Mouse (Mus musculus): Measurements from ENCODE around the gene Trio.
A peak's percentile ranks its signal among the peaks of the same experiment; 100 is the strongest.

Gene Trio

DNA sequence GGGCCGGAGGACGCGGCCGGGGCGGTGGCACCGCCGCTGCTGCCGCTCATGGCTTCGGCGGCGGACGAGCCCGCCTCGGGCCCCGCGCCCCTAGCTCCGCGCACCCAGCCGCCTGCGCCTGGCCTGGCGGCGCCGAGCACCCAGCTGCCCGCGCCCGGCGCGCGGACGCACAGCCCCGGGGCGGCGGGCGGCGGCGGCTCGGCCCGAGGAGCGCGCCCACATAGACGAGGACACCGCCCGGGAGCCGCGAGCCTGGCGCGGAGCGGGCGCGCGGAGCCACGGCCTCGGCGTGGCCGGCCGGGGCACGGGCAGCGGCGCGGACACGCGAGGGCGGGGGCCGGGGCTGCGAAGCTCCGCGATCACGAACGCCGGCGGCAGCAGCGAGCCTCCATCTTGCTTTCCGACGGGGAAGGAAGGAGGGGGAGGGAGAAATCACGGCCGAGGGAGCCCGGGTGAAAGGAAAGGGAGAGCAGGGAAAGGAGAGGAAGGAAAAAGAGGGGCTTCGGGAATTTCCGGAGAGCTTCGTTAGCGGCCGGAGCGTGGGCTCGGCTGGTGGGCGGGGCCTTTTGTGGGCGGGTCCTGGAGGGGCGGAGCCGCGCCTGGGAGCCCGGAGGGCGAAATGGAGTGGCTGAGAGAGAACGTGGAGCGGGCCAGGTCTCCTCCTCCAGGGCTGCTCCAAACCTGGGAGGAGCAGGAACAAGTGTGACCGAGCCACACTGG, at the start of gene Trio:
Gene Trio (minus strand): TSS at position 402 of the 720 bp plus-strand sequence.
- peak; percentile 70 for DNase-seq (ENCODE audit: low read depth, low spot score)

DNA sequence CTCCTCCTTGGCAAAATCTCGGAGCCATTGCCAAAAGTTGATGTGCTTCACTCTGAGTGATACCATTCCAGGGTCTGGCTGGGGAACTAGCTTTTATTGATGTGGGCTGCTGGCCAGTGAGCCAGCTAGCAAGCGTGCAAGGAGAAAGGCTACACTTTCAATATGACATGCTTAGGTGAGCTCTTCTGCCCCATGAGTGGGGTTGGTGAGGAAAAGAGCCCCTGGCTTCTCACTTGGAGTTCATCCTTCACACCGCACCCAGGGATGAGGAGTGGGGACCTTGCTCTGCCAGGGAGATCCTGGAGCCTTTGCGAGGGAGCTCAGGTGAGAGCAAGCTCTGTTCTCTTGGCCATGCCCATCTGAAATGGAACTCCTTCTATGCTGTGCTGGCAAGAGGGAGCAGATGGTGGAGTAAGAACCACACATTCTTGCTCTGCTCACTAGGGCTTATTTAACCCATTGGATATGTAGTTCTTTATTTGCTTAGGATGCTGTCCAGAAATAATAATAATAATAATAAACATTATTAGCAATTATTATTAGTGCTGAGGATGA, 48.8 kb upstream of the Trio start:
- no peak for DNase-seq (ENCODE audit: low read depth, low spot score)

DNA sequence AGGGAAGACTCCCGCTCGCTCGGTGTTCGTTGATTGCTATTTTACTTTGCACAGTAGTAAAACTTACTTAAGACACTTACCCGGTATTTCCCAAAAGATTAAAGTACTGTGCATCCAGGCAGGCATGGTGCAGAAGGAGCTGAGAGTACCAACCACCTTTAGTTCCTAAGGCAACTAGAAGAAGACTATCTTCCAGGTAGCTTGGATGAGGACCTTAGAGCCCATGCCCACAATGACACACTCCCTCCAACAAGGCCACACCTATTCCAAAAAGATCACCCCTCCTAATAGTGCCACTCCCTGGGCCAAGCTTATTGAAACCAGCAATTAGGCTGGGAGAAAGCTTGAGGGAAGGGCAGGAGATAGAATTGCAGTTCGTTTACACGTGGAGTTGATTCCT, 46.0 kb upstream of the Trio start:
- DNase-seq (ENCODE audit: low read depth, low spot score), result no peak

DNA sequence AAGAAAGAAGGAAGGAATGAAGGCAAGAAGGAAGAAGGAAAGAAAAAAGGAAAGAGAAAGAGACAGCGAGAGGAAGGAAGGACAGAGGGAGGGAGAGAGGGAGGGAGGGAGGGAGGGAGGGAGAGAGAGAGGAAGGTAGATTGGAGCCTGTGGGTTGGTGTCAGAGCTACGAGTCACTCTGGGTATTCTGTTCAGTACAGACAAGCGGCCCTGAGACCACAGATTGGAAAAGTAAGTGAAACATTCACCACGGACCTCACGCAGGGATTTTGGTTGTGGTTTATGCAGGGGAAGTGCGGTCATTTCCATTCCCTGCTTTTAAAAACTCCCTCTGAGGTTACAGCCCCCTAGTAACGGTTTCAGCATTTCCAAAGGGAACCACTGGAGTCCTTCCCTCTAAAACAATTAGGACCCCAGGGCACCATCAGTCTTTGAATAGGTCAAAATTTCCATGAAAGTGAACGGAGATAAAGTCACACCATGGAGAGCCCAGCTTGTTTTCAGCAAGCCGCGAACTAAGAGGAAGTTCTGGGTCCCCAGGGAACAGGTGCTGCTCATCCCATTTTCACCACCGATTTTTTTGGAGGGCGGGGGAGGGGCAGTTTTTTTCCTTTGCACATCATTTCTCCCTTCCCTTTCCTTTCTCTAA, 45.2 kb upstream of the Trio start:
- DNase-seq (ENCODE audit: low read depth, low spot score), result no peak

DNA sequence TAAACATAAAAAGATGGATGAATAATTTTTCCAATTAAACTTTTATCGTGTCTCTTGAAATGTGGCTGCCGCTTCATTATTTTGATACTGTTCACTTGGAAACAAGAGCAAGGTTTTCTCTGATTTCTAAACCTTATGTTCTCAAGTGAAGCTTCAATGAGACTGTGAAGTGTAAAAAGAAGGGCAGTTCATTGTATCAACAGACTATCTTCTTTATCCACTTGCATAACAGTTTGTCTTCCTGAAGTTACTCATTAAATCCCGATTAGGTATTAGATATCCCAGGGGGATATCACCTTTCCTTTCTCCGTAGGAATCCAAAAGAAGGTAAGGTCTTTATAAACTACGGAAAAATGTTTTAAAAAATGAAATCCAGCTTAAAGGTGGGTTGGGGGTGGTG, 44.6 kb upstream of the Trio start:
- DNase-seq (ENCODE audit: low read depth, low spot score), result no peak

DNA sequence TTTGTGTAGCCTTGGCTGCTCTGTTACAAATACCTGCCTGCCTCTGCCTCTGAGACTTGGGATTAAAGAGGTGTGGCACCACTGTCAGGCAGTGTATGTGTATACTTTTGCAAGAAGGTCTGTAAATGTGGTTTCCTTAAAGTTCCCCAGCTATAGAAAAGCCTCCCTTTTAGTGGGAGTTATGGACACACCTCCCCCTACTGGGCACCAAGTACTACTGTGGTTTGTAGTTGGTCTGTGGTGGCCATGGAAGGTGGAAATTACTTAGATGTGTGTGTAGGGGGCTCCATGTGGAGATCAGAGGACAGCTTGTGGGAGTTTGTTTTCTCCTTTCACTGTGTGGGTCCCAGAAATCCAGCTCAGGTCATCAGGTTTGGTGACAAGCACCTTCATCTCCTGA, 41.7 kb upstream of the Trio start:
- DNase-seq (ENCODE audit: low read depth, low spot score), result no peak

DNA sequence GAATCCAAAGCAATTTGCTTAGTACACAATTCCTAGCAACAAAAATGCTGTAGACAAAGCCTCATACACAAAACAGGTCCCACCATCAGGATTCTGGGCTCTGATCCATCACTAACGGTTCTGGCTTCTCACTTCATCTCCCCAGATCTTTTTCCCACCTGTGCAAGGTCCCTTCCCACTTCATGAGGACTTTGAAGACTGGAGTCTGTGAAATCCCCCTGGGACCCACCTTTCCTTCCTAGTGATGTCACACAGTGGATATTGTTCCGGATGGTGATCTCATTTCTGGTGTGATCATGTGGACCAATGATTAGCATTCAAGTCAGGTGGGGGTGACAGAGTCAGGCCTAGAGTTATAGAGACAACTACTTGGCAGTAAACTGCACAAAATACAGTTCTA, 40.8 kb upstream of the Trio start:
- no peak for DNase-seq (ENCODE audit: low read depth, low spot score)

DNA sequence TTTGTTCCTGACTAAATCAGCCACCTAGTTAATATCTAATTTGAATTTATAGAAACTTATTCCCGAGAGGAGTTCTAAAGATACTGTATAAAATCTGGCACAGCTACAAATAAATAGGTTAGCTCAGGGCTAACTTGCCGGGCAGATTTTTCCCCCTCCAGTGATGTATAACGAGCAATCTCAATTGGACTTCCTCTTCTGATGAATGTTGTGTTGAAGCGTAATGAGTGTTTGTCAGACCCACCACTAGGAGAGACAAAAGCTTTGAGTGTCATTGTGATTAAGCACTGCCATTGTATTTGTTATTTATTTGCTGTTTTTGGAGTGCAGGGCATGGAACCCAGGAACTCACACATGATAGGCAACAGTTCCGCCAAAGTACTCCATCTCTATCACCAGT, 39.9 kb upstream of the Trio start:
- DNase-seq (ENCODE audit: low read depth, low spot score), result no peak

DNA sequence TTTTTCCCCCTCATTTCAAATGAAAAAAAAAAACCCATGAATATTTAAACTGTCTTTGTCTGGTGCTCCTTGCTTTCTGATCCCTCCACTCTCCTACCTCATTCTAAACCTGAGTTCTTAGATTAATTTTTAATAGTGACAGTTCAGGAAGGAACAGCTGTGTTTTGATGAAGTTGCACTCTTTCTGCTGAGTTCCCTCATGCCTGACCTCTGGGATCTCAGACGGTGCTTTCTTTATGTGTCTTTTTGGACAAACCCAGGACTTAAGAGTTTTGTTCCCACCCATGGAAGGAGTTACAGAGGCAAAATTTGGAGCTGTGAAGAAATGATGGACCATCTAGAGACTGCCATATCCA, 39.1 kb upstream of the Trio start:
- no peak for DNase-seq (ENCODE audit: low read depth, low spot score)

DNA sequence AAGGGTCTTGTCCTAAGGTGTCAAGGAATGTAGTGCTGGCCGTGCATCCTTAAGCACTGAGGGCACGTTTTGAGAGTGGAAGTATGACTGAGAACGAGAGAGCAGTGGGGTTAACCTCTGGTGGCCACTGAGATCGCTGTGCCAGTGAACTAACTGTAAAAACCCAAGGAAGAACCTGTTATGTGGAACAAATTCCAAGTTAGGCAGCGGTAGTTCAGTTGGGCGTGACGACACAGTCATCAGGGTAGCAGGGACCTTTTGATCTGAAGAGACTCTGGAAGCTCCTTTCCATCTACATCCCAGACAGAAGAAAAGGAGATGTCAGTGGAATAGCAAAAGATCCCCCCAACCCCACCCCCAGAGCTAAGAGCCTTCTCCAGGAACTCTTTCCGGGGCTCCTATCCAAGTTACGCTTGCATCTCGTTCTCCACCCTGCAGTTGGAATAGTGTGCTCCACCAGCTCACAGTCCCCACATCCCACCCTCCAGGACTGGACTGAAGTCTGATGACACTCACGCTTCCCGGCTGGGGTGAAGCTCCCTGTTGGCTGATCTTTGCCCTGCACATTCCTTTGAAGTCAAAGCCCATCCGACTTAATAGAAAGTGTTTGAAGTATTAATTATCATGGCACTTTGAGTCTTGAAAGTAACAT, 38.6 kb upstream of the Trio start:
- no peak for DNase-seq (ENCODE audit: low read depth, low spot score)

DNA sequence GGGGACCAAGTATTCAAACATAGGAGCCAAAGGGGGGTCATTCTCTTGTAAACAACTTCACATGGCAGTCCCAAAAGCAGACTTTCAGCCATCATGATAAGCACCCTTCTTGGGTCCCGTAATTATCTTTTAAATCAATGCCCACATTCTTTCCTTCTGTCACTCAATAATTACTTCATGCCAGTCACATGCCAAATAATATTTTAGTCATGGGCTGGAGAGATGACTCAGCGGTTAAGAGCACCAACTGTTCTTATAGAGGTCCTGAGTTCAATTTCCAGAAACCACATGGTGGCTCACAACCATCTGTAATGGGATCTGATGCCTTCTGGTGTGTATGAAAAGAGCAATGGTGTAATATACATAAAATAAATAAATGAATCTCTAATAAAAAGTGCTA, 37.8 kb upstream of the Trio start:
- DNase-seq (ENCODE audit: low read depth, low spot score), result no peak

DNA sequence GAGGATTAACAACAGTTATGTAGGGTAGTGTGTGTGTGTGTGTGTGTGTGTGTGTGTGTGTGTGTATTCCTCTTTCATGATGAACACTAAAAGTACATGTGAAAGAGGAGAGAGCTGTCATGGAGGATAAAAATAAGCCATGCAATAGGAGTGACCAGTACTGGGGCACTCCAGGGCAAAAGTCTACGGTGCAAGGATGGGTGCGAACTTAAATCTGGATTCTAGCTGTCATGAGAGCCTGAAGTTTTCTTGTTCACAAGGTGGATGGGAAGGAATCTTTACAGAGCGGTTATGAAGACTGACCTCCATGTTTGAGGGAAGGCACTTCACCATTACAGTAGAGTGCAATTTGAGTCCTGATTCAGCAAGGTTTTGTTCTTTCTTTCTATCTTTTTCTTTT, 36.4 kb upstream of the Trio start:
- DNase-seq (ENCODE audit: low read depth, low spot score), result no peak

DNA sequence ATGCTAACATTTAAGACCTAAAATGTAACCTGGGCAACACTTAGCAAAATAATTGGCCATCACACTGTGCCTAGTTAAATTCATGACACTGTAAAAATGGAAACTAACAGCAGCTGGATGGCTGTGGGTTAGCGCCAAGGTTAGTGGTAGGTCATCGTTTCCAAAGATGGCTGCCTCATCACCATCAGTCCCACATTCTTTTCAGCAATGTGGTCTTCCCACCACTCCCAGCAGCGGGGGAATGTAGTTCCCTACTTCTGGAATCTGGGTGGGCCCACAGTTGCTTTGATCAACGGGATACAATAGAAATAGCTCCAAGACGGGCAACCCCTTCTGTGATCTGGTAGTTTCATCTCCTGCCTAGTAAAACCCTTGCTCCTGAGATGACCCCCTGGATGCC, 35.3 kb upstream of the Trio start:
- no peak for DNase-seq (ENCODE audit: low read depth, low spot score)

DNA sequence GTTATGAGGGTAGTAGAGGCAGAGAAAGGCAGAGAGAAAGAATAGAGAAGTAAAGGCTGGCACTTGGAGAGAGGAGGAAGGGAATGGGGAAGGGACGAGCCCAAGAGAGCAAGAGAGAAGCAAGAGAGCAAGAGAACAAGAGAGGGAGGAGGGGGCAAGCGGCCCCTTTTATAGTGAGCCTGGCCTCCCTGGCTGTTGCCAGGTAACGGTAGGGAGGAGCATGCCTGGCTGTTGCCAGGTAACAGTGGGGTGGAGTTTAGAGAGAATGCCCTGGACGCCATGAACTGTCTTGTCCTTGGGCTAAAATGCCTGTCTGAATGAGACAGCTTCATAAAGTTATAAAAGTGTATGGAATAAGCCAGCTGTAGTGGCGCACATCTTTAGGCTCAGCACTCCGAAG, 34.8 kb upstream of the Trio start:
- DNase-seq (ENCODE audit: low read depth, low spot score), result no peak

DNA sequence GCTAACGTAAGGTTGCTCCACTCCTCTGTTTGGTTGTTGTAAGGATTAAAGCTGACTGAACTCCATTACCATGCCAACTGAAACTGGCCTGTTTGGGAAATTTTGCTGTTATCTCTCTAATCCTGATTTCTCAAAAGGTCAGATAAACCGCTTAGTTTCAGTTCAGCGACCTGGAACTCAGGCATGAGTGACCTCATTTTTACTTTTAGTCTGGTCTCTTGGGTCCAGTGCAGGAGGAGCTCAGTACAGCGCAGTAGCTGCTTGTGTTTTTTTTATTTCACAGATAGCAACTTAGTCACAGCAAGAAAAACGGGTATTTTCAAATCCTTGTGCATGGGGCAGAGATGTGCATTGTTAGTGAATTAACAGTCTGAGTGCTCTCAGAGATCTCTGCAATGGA, 31.9 kb upstream of the Trio start:
- DNase-seq (ENCODE audit: low read depth, low spot score), result peak; percentile 18

DNA sequence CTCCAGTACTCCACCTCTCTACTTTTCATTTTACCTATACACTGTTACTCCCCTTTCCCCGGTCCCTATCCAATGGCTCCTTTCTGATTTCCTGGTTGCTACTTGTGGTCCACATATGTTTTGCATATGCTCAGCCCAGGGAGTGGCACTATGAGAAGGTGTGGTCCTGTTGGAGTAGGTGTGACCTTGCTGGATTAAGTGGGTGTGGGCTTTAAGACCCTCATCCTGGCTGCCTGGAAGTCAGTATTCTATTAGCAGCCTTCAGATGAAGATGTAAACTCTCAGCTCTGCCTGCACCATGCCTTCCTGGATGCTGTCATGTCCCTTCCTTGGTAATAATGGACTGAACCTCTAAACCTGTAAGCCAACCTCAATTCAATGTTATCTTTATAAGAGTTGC, 29.1 kb upstream of the Trio start:
- DNase-seq (ENCODE audit: low read depth, low spot score), result no peak

DNA sequence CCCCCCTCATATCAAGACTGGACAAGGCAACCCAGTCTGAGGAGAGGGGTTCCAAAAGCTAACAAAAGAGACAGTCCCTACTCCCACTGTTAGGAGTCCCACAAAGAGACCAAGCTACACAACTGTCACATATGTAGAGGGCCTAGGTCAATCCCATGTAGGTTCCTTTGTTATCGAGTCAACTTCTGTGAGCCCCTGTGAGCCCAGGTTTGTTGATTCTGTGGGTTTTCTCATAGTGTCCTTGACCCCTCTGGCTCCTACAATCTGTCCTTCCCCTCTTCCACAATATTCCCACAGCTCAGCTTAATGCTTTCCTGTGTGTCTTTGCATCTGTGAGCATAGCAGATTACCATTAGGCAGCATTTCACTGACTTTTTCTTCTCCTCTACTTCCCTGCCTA, 28.5 kb upstream of the Trio start:
- DNase-seq (ENCODE audit: low read depth, low spot score), result no peak

DNA sequence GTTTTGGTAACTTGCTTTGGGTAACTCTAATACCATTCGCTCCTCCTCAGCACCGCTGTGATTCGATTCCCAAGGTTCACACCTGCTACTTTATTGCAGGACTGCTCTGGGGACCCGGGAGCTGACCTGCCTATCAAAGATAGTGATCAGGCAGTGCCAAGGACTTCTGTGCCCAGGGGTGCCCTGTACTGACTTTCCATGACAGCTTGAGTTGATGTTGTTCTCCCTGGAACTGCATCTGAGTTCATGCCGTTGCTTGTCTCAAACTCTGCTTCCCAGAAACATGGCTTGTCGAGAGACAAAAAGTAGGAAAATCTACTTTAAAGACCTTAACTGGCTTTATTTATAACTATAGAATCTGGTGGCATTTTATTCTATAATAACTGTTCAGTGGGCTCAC, 27.6 kb upstream of the Trio start:
- no peak for DNase-seq (ENCODE audit: low read depth, low spot score)

DNA sequence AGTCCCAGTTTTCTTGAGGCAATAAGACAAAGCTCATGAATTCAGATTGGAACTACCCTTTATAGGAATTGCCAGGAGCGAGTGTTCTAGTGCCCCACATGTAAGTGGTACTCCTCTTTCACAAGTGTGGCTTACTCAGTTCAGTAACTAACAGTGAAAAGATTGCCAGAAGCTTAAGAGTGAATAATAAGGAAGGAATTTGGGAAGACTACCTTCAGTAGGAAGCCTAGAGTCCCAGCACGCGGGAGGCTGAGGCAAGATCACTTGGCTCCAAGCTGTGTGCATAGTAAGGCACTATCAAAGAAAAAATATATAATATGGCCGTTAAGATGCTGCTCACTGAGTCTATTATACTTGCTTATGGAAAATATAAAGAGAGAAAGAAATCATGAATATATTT, 26.2 kb upstream of the Trio start:
- no peak for DNase-seq (ENCODE audit: low read depth, low spot score)

DNA sequence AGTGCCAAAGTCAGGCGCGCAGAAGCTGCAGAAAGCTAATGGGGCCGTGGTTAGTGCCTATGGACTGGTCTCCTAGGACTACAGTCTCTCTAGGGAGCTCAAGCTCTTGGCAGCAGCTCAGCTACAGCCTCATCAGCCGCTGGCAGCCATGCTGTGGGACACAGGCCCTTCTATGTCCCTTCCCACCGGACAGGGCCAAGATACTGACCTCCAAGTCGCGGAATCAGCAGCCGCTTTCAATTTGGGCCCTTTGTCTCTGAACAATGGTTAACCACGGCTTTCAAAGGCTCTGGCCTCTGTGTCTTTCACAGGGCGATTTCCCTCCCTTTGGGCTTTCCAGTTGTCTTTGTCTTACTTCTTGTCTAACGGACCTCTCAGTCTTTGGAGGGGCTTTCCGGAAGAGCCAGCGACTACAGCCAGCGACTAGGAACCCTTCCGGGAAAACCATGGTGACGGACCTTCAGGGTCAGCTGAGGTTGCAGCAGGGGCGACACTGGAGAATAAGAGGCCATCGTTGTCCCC, 25.5 kb upstream of the Trio start:
- no peak for DNase-seq (ENCODE audit: low read depth, low spot score)

DNA sequence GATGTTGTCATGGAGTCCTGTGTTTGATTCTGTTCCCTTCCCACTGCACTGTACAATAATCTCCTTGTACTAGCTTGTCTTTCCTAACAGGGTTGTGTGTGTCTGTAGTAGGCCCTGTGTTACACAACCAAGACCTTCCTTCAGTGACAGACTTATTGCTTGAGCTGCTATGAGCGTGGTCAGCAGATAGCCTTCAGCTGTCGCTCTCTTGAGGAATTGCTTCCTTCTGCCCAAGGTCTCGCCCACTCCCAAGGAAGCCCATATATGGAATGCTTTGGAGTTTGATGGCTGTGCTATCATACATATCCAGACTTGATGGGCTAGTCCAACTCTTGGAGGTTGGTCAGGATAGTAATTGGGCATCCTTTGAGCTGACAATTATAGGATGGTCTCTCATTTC, 22.1 kb upstream of the Trio start:
- no peak for DNase-seq (ENCODE audit: low read depth, low spot score)

DNA sequence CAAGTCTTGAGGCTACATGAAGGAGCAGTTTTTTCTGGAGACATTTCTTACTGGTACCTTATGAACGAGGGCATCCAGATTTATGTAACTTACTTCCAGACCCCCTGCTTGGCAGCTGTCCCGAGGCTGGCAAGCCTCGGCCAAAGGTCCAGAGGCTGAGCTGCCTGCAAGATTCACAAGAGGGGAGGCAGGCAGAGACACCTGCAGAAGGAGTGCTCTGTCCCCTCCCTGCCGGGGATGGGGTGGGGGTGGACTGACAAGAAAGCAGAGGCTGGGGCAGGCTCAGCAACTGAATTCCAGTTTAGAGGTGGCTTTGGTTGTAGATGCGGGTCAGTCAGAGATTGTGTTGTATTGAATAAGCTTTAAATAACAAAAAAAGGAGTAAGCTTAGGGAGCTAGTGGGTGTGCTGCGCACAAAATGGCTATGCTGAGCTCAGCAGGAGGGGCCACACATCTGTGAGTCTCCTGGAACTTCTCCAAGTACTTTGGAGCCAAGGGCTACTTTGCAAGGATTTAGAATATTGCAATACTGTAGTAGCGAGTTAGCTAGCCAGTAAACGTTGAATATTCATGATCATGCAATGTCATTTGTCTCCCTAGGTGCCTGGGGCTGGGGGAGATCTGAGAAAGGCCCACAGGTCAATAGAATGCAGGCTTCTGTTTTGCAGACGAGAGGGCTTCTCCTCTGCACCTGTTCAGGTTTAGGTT, 15.7 kb upstream of the Trio start:
- DNase-seq (ENCODE audit: low read depth, low spot score), result no peak
